Mouse (Mus musculus): ENCODE results near the gene Mif4gd.

Gene Mif4gd

DNA sequence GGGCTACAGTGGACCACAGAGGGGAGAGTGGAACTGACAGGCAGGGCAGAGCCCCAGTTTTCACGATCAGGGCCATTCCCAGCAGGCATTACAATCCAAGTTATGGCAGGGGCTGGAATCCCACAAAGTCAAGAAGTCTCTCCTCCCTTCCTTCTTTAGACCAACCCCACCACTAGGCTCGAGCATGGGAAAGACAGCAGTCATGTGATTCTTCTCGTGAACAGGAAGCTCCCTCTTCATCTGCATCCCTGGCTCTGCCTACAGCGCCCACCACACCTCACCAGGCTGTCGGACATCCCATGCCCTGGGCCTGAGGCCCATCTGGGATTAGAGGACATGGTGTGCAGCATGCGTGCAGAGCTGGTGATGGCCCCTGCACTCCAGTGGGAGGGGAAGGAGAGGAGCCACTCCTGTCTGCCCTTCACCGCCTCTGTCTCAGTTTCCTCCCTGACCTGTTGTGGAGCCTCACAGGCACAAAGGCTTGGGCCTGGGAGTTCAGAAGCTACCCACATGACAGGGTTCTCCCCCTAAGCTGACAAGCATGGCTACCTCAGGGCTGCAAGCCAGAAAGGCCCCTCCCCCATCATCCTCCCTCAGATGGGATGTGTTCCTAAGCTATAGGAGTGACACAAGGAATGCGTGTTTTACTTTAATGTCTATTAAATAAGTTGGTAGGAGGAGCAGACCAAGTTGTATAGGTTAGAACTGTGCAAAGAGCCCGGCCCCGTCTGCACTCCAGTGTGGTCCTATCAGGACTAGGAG is 1.8 kb upstream of the Mif4gd start:
- DNase-seq (ENCODE audit: low read depth, low spot score) = peak; percentile 32

GRCm38 (mm10) chr11:115613138-115613945 is 573 bp upstream of the Mif4gd start:
- DNase-seq (ENCODE audit: low read depth, low spot score) = no peak

GRCm38 (mm10) chr11:115612059-115612409 is 735 bp downstream of the Mif4gd start:
- peak; percentile 76 for DNase-seq (ENCODE audit: low read depth, low spot score)

- no peak for DNase-seq (ENCODE audit: low read depth, low spot score)
Measured at GRCm38 (mm10) chr11:115611173-115611572, 1.6 kb downstream of the Mif4gd start.

GRCm38 (mm10) chr11:115609576-115609975 is 3.2 kb downstream of the Mif4gd start:
- no peak for DNase-seq (ENCODE audit: low read depth, low spot score)

GRCm38 (mm10) chr11:115608421-115609399 is 4.1 kb downstream of the Mif4gd start:
- peak; percentile 61 for DNase-seq (ENCODE audit: low read depth, low spot score)

DNA sequence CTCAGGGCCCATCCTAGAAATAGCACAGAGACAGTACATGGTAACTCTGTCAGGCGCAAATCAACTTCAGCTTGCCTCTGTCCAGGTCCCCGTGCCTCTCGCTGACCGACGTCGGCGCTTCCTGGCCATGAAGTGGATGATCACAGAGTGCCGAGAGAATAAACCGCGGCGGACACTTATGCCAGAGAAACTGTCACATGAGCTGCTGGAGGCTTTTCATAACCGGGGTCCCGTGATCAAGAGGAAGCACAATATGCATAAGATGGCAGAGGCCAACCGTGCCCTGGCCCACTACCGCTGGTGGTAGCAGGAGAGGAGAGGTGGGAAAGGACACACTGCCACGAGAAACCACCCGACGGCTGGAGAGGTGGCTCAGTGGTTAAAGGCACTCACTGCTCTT is 6.0 kb downstream of the Mif4gd start:
- DNase-seq (ENCODE audit: low read depth, low spot score) = no peak

- DNase-seq (ENCODE audit: low read depth, low spot score) = no peak
Measured at GRCm38 (mm10) chr11:115604304-115604696, 8.5 kb downstream of the Mif4gd start.

GRCm38 (mm10) chr11:115603476-115604303 is 9.1 kb downstream of the Mif4gd start, which contains the start of the genes Mrps7 and Gga3:
Mrps7 (plus strand) TSS chr11:115603925.
Gga3 (minus strand) TSS chr11:115604051.
- peak; percentile 99 for DNase-seq (ENCODE audit: low read depth, low spot score)

GRCm38 (mm10) chr11:115603128-115603475 is 9.7 kb downstream of the Mif4gd start:
- no peak for DNase-seq (ENCODE audit: low read depth, low spot score)

- peak; percentile 72 for DNase-seq (ENCODE audit: low read depth, low spot score)
Measured at GRCm38 (mm10) chr11:115601174-115601573, 11.6 kb downstream of the Mif4gd start.

- peak; percentile 71 for DNase-seq (ENCODE audit: low read depth, low spot score)
Measured at GRCm38 (mm10) chr11:115600743-115601142, 12.0 kb downstream of the Mif4gd start.

GRCm38 (mm10) chr11:115599722-115600121 is 13.0 kb downstream of the Mif4gd start:
- no peak for DNase-seq (ENCODE audit: low read depth, low spot score)

- no peak for DNase-seq (ENCODE audit: low read depth, low spot score)
Measured at GRCm38 (mm10) chr11:115598309-115598708, 14.5 kb downstream of the Mif4gd start.

DNA sequence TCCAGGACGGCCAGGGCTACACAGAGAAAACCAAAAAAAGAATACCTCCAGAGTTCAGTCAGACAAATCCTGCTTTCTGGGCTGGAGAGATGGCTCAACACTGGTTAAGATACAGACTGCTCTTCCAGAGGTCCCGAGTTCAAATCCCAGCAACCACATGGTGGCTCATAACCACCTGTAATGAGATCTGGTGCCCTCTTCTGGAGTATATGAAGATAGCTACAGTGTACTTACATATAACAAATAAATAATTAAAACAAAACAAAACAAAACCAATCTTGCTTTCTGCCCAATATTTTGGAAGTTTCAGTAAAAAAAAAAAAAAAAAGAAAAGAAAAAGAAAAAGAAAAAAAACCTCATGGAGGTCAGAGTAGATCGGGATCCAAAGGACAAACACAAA is 17.6 kb downstream of the Mif4gd start:
- peak; percentile 64 for DNase-seq (ENCODE audit: low read depth, low spot score)

GRCm38 (mm10) chr11:115590526-115591075 is 22.2 kb downstream of the Mif4gd start:
- DNase-seq (ENCODE audit: low read depth, low spot score) = no peak

DNA sequence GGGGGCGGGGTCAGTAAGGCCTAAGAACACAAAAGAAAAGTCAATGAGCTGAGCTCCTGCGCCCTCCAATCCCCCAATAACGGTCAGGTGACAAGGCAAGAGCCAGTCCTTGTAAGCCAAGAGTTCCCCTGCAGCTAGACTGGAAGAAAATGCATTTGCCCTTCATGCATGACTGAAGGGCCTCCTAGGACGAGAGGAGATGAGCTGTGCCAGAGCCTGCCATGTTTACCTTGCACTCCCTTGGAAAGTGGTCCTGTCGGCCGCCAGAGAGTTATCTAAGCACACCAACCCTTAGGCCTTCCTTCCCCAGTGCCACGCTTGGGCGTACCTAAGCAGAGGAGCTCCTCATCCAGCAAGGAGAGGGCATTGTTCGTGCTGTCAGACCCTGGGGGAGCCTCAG is 24.8 kb downstream of the Mif4gd start:
- DNase-seq (ENCODE audit: low read depth, low spot score) = no peak

GRCm38 (mm10) chr11:115586403-115586802 is 26.4 kb downstream of the Mif4gd start:
- no peak for DNase-seq (ENCODE audit: low read depth, low spot score)

DNA sequence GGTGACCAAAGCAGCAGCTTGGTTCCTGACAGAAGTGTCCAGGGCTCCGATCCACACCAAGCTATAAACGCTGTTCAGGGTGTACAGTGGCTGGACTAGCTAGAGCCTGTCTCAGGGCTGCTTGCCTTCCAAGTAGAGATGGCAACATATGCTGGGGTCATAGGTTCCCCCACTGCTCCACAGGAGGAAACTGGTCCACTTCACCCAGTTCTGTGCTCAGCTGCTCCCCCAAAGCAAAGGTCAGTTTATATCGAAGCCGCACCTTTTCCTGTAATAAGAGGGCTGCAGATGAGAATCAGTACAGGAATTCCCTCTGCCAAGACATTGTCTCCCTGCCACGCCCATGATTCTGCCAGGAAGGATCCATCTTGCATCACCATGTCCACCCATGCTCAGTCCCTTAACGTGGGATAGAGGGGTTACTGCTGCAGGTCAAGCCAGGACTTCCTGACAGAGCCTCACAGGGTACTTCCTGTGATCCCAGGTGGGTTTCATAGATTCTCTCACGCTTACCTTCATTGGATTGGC is 27.1 kb downstream of the Mif4gd start:
- DNase-seq (ENCODE audit: low read depth, low spot score) = no peak

GRCm38 (mm10) chr11:115584376-115585073 is 28.2 kb downstream of the Mif4gd start:
- no peak for DNase-seq (ENCODE audit: low read depth, low spot score)
